Mouse (Mus musculus) T-helper 1 cell (primary cell): ENCODE measurements at regions not wholly inside any gene's neighbourhood (a gene's known extent, or its start where the extent isn't known, plus 50 kb on each side); places are given as distances from the start of the nearest gene placed in this dataset.
"Not testable (repeated sequence)": the region's sequence is repeated elsewhere in the genome, so short reads cannot be mapped to it uniquely, and the experiment has no call there.

ENCODE experiments used
- in situ Hi-C: fragments of 300-600 bp; cut with MboI, MseI; formaldehyde crosslinking; loops from one replicate; pipeline ENCODE4 v1.15.1; 2025; ENCODE audit warnings: high pct_unique_total_duplicates

- in situ Hi-C loops, result loop anchor here (10.0 kb wide), 1 partner anchor 243 kb away; no protein-coding TSS in a partner anchor
Observed at GRCm38 (mm10) chr14:33691690-33692089, 102.7 kb downstream of the Ptpn20 start.

- in situ Hi-C loops, result loop anchor here (10.0 kb wide), 1 partner anchor 241 kb away; no protein-coding TSS in a partner anchor
Observed at GRCm38 (mm10) chr14:33694224-33694623, 105.2 kb downstream of the Ptpn20 start.

GRCm38 (mm10) chr14:33695362-33695982 is 106.5 kb downstream of the Ptpn20 start:
- in situ Hi-C loops, result loop anchor here (10.0 kb wide), 1 partner anchor 239 kb away; no protein-coding TSS in a partner anchor

GRCm38 (mm10) chr14:33696817-33697216 is 107.8 kb downstream of the Ptpn20 start:
- in situ Hi-C loops, result loop anchor here (10.0 kb wide), 1 partner anchor 238 kb away; no protein-coding TSS in a partner anchor

GRCm38 (mm10) chr14:33699777-33700438 is 110.9 kb downstream of the Ptpn20 start:
- in situ Hi-C loops, result loop anchor here (10.0 kb wide), 1 partner anchor 235 kb away; no protein-coding TSS in a partner anchor

GRCm38 (mm10) chr14:33707661-33708297 is 118.8 kb downstream of the Ptpn20 start:
- in situ Hi-C loops, result no loop called here

GRCm38 (mm10) chr14:33708298-33708665 is 119.3 kb downstream of the Ptpn20 start:
- in situ Hi-C loops, result no loop called here

GRCm38 (mm10) chr14:33712458-33712857 is 123.5 kb downstream of the Ptpn20 start:
- in situ Hi-C loops, result no loop called here

GRCm38 (mm10) chr14:33719651-33720050 is 130.6 kb downstream of the Ptpn20 start:
- in situ Hi-C loops, result no loop called here

- in situ Hi-C loops, result not testable (repeated sequence)
Observed at GRCm38 (mm10) chr14:33722379-33723145, 133.6 kb downstream of the Ptpn20 start.

GRCm38 (mm10) chr14:33726500-33726899 is 137.5 kb downstream of the Ptpn20 start:
- in situ Hi-C loops, result no loop called here

GRCm38 (mm10) chr14:33729115-33729884 is 140.3 kb downstream of the Ptpn20 start:
- in situ Hi-C loops, result no loop called here

- in situ Hi-C loops, result no loop called here
Observed at GRCm38 (mm10) chr14:33732698-33733097, 143.7 kb downstream of the Ptpn20 start.

- in situ Hi-C loops, result no loop called here
Observed at GRCm38 (mm10) chr14:33734446-33735043, 145.5 kb downstream of the Ptpn20 start.

- in situ Hi-C loops, result no loop called here
Observed at GRCm38 (mm10) chr14:33735653-33736052, 146.6 kb downstream of the Ptpn20 start.

GRCm38 (mm10) chr14:33746181-33746580 is 157.2 kb downstream of the Ptpn20 start:
- in situ Hi-C loops, result no loop called here

- in situ Hi-C loops, result no loop called here
Observed at GRCm38 (mm10) chr14:33759656-33760055, 163.7 kb upstream of the Gdf10 start.

- in situ Hi-C loops, result no loop called here
Observed at GRCm38 (mm10) chr14:33763641-33764046, 159.7 kb upstream of the Gdf10 start.

- in situ Hi-C loops, result no loop called here
Observed at GRCm38 (mm10) chr14:33765767-33766166, 157.6 kb upstream of the Gdf10 start.

- in situ Hi-C loops, result no loop called here
Observed at GRCm38 (mm10) chr14:33772374-33772773, 151.0 kb upstream of the Gdf10 start.

- in situ Hi-C loops, result no loop called here
Observed at GRCm38 (mm10) chr14:33789556-33789955, 133.8 kb upstream of the Gdf10 start.
